ENCODE assay signal across 32 mouse cellular contexts in genomic region chr7:71425982-71426381, GRCm38 (mm10).
DNase-seq lines count a peak whose midpoint lies in the region; ATAC-seq and TF ChIP-seq lines count a peak whose summit lies in the region.
"Had no signal": no experiment of that assay in that cellular context is flagged by ENCODE, and none has a peak within 500 bp of the region (broad histone marks: within the 10 kb centered on the region; RNA-seq: fewer than 3 reads in every experiment).

No protein-coding gene starts in this region.

- no peaks in the 10 kb centered on the region for H3K9me3 ChIP-seq in hindbrain, embryonic 10.5 days
- H3K9me3 ChIP-seq in hindbrain, postnatal 0 days (ENCODE audit: low read length): no peaks in the 10 kb centered on the region
- no peaks in the 10 kb centered on the region for H3K9me3 ChIP-seq in midbrain, embryonic 11.5 days (ENCODE audit: control insufficient read depth, low read length)
- no peaks in the 10 kb centered on the region for H3K9me3 ChIP-seq in midbrain, embryonic 15.5 days
- H3K9me3 ChIP-seq in embryonic facial prominence, embryonic 11.5 days (replicated peaks; ENCODE audit: control insufficient read depth, low read length): no peaks in the 10 kb centered on the region
- H3K9me3 ChIP-seq in limb, embryonic 11.5 days (ENCODE audit: control insufficient read depth, low read length): no peaks in the 10 kb centered on the region
- H3K9me3 ChIP-seq: embryonic facial prominence, embryonic 13.5 days; forebrain, embryonic 12.5 days; forebrain, embryonic 15.5 days; heart, embryonic 10.5 days; heart, embryonic 13.5 days; hindbrain, embryonic 12.5 days; hindbrain, embryonic 15.5 days; intestine, embryonic 15.5 days had no signal

- no peaks in the 10 kb centered on the region for H3K36me3 ChIP-seq in hindbrain, embryonic 10.5 days
- no peaks in the 10 kb centered on the region for H3K36me3 ChIP-seq in hindbrain, postnatal 0 days (ENCODE audit: insufficient read depth, low read length)
- H3K36me3 ChIP-seq in midbrain, embryonic 11.5 days (ENCODE audit: control insufficient read depth, insufficient read depth, low read length): no peaks in the 10 kb centered on the region
- no peaks in the 10 kb centered on the region for H3K36me3 ChIP-seq in midbrain, embryonic 15.5 days (replicated peaks)
- no peaks in the 10 kb centered on the region for H3K36me3 ChIP-seq in embryonic facial prominence, embryonic 11.5 days (replicated peaks; ENCODE audit: control insufficient read depth, insufficient read depth, low read depth, low read length)
- H3K36me3 ChIP-seq in limb, embryonic 11.5 days (ENCODE audit: control insufficient read depth, insufficient read depth, low read length): no peaks in the 10 kb centered on the region
- H3K36me3 ChIP-seq: embryonic facial prominence, embryonic 13.5 days; forebrain, embryonic 12.5 days; forebrain, embryonic 15.5 days; G1E; heart, embryonic 10.5 days; heart, embryonic 13.5 days; hindbrain, embryonic 12.5 days; hindbrain, embryonic 15.5 days; intestine, embryonic 15.5 days had no signal

- H3K27me3 ChIP-seq in hindbrain, embryonic 10.5 days (ENCODE audit: insufficient read depth, poor library complexity, severe bottlenecking): no peaks in the 10 kb centered on the region
- H3K27me3 ChIP-seq in hindbrain, postnatal 0 days (ENCODE audit: insufficient read depth, low read length): no peaks in the 10 kb centered on the region
- H3K27me3 ChIP-seq in midbrain, embryonic 11.5 days (ENCODE audit: control insufficient read depth, insufficient read depth, low read length): no peaks in the 10 kb centered on the region
- peaks cover 2% of the 10 kb centered on the region; the same call in 1 of the 2 replicates for H3K27me3 ChIP-seq in midbrain, embryonic 15.5 days (replicated peaks)
- no peaks in the 10 kb centered on the region for H3K27me3 ChIP-seq in embryonic facial prominence, embryonic 11.5 days (ENCODE audit: control insufficient read depth, insufficient read depth, low read length)
- no peaks in the 10 kb centered on the region for H3K27me3 ChIP-seq in limb, embryonic 11.5 days (ENCODE audit: control insufficient read depth, insufficient read depth, low read length)
- H3K27me3 ChIP-seq: CH12.LX; embryonic facial prominence, embryonic 13.5 days; forebrain, embryonic 12.5 days; forebrain, embryonic 15.5 days; heart, embryonic 13.5 days; hindbrain, embryonic 12.5 days; hindbrain, embryonic 15.5 days; intestine, embryonic 15.5 days; Patski had no signal

- H3K9ac ChIP-seq in hindbrain, postnatal 0 days (replicated peaks; ENCODE audit: low read length): no peak overlapping the region
- H3K9ac ChIP-seq in midbrain, embryonic 11.5 days (ENCODE audit: low read length): no peak overlapping the region
- H3K9ac ChIP-seq in midbrain, embryonic 15.5 days: no peak overlapping the region
- no peak overlapping the region for H3K9ac ChIP-seq in embryonic facial prominence, embryonic 11.5 days (replicated peaks; ENCODE audit: low read length)
- H3K9ac ChIP-seq in limb, embryonic 11.5 days (ENCODE audit: low read length): no peak overlapping the region
- H3K9ac ChIP-seq: embryonic facial prominence, embryonic 13.5 days; forebrain, embryonic 12.5 days; forebrain, embryonic 15.5 days; heart, embryonic 13.5 days; hindbrain, embryonic 12.5 days; hindbrain, embryonic 15.5 days; intestine, embryonic 15.5 days had no signal

- H3K4me1 ChIP-seq in hindbrain, embryonic 10.5 days (replicated peaks): no peaks in the 10 kb centered on the region
- no peaks in the 10 kb centered on the region for H3K4me1 ChIP-seq in hindbrain, postnatal 0 days (ENCODE audit: insufficient read depth, low read length)
- H3K4me1 ChIP-seq in midbrain, embryonic 11.5 days (ENCODE audit: control insufficient read depth, insufficient read depth, low read length): no peaks in the 10 kb centered on the region
- H3K4me1 ChIP-seq in midbrain, embryonic 15.5 days: no peaks in the 10 kb centered on the region
- H3K4me1 ChIP-seq in embryonic facial prominence, embryonic 11.5 days (ENCODE audit: control insufficient read depth, insufficient read depth, low read length): no peaks in the 10 kb centered on the region
- 0 out of 2 replicates have a peak, but pooled peaks cover 4% of the 10 kb centered on the region for H3K4me1 ChIP-seq in limb, embryonic 11.5 days (ENCODE audit: control insufficient read depth, insufficient read depth, low read length)
- H3K4me1 ChIP-seq: embryonic facial prominence, embryonic 13.5 days; forebrain, embryonic 12.5 days; forebrain, embryonic 15.5 days; heart, embryonic 10.5 days; heart, embryonic 13.5 days; hindbrain, embryonic 12.5 days; hindbrain, embryonic 15.5 days; intestine, embryonic 15.5 days had no signal

- no peak overlapping the region for H3K4me2 ChIP-seq in hindbrain, postnatal 0 days (ENCODE audit: low read depth, low read length)
- no peak overlapping the region for H3K4me2 ChIP-seq in midbrain, embryonic 11.5 days
- H3K4me2 ChIP-seq in midbrain, embryonic 15.5 days: no peak overlapping the region
- no peak overlapping the region for H3K4me2 ChIP-seq in embryonic facial prominence, embryonic 11.5 days (ENCODE audit: low read depth, low read length)
- H3K4me2 ChIP-seq in limb, embryonic 11.5 days (ENCODE audit: low read depth, severe bottlenecking): no peak overlapping the region
- H3K4me2 ChIP-seq: embryonic facial prominence, embryonic 13.5 days; forebrain, embryonic 12.5 days; forebrain, embryonic 15.5 days; heart, embryonic 13.5 days; hindbrain, embryonic 12.5 days; hindbrain, embryonic 15.5 days; intestine, embryonic 15.5 days had no signal

- no peak for ATAC-seq in hindbrain, postnatal 0 days
- no peak for ATAC-seq in midbrain, embryonic 11.5 days (ENCODE audit: low FRiP score)
- no peak for ATAC-seq in midbrain, embryonic 15.5 days (replicated peaks)
- ATAC-seq in embryonic facial prominence, embryonic 11.5 days (replicated peaks; ENCODE audit: insufficient number of reproducible peaks, low FRiP score, low TSS enrichment, low read depth): no peak
- ATAC-seq in limb, embryonic 11.5 days (ENCODE audit: insufficient number of reproducible peaks, low FRiP score, low TSS enrichment, low read depth): no peak
- no peak for ATAC-seq in activated CD4-positive, CD25-positive, alpha-beta regulatory T cell, adult 4 months
- ATAC-seq in granulocyte monocyte progenitor cell, adult 5-6 weeks (replicated peaks; ENCODE audit: poor library complexity, severe bottlenecking): no peak
- ATAC-seq: forebrain, embryonic 15.5 days; intestine, embryonic 15.5 days; Patski had no signal

- no peak for TF ChIP-seq CTCF in hindbrain, postnatal 0 days (IDR thresholded peaks at IDR 0.05; ENCODE audit: low read depth)

- H3K4me3 ChIP-seq in hindbrain, embryonic 10.5 days: no peak overlapping the region
- H3K4me3 ChIP-seq in hindbrain, postnatal 0 days (ENCODE audit: low read length): no peak overlapping the region
- no peak overlapping the region for H3K4me3 ChIP-seq in midbrain, embryonic 11.5 days (ENCODE audit: low read depth, low read length)
- no peak overlapping the region for H3K4me3 ChIP-seq in midbrain, embryonic 15.5 days
- H3K4me3 ChIP-seq in embryonic facial prominence, embryonic 11.5 days (ENCODE audit: low read depth, low read length): no peak overlapping the region
- H3K4me3 ChIP-seq in limb, embryonic 11.5 days (ENCODE audit: low read depth, low read length): no peak overlapping the region
- H3K4me3 ChIP-seq: embryonic facial prominence, embryonic 13.5 days; erythroblast, embryonic 14.5 days; forebrain, embryonic 12.5 days; forebrain, embryonic 15.5 days; heart, adult 2 months; heart, embryonic 10.5 days; heart, embryonic 13.5 days; hindbrain, embryonic 12.5 days; hindbrain, embryonic 15.5 days; intestine, embryonic 15.5 days had no signal

- 64% methylated on average over 2 of the region's 2 CpGs for WGBS in hindbrain, embryonic 10.5 days
- WGBS in hindbrain, postnatal 0 days: 73% methylated on average over 2 of the region's 2 CpGs
- WGBS in midbrain, embryonic 11.5 days: 75% methylated on average over 2 of the region's 2 CpGs
- 89% methylated on average over 2 of the region's 2 CpGs for WGBS in midbrain, embryonic 15.5 days
- 25% methylated on average over 2 of the region's 2 CpGs for WGBS in embryonic facial prominence, embryonic 11.5 days
- 25% methylated on average over 2 of the region's 2 CpGs for WGBS in limb, embryonic 11.5 days

- H3K27ac ChIP-seq in hindbrain, embryonic 10.5 days: no peak overlapping the region
- H3K27ac ChIP-seq in hindbrain, postnatal 0 days: no peak overlapping the region
- H3K27ac ChIP-seq in midbrain, embryonic 11.5 days (ENCODE audit: low read depth, low read length): no peak overlapping the region
- H3K27ac ChIP-seq in midbrain, embryonic 15.5 days: no peak overlapping the region
- H3K27ac ChIP-seq in embryonic facial prominence, embryonic 11.5 days (replicated peaks; ENCODE audit: low read depth, low read length): no peak overlapping the region
- H3K27ac ChIP-seq in limb, embryonic 11.5 days (replicated peaks; ENCODE audit: low read depth, low read length): no peak overlapping the region
- H3K27ac ChIP-seq: embryonic facial prominence, embryonic 13.5 days; forebrain, embryonic 12.5 days; forebrain, embryonic 15.5 days; heart, adult 2 months; heart, embryonic 10.5 days; heart, embryonic 13.5 days; hindbrain, embryonic 12.5 days; hindbrain, embryonic 15.5 days; intestine, embryonic 15.5 days had no signal

- DNase-seq in hindbrain, embryonic 10.5 days (ENCODE audit: low spot score): peak; percentile 25
- no peak for DNase-seq in hindbrain, postnatal 0 days (ENCODE audit: low spot score)
- DNase-seq in midbrain, embryonic 11.5 days (ENCODE audit: low spot score, missing footprints): peak; percentile 45
- peak; percentile 47 for DNase-seq in embryonic facial prominence, embryonic 11.5 days (ENCODE audit: low spot score)
- DNase-seq in limb, embryonic 11.5 days (ENCODE audit: low spot score): peak; percentile 27
- DNase-seq: adrenal gland, adult 2 months; adrenal gland, postnatal 14 days; B cell, adult 2 months; cerebellum, adult 11-12 months; cerebellum, adult 8-10 months; cerebellum, postnatal 10 days; cerebellum, postnatal 36 days; gastrocnemius, postnatal 14 days; heart, adult 2 months; heart, postnatal 14 days; heart, postnatal 4 days; kidney, adult 11 months had no signal
